Mouse (Mus musculus): ENCODE measurements at regions not wholly inside any gene's neighbourhood (a gene's known extent, or its start where the extent isn't known, plus 50 kb on each side); places are given as distances from the start of the nearest gene placed in this dataset.

DNA sequence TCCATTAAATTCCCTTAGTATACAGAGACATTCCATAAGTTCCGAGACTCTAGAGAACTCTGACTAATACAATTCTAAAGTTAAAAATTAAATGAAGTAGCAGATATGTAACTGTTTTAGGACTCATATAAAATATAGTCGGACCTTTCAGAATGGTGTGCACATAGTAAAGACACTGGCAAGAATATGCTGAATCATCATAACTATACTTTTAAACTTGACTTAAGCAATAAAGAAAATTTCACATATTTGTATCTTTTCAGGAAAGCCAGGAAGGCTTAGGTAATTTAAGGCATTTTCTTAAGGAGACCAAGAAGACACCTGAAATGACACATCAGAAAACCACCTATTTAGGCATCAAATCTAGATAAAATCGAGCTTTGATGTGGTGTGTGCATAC is 156.0 kb upstream of the Rgs1 start:
- TF ChIP-seq HCFC1 (IDR thresholded peaks at IDR 0.05; ENCODE audit: borderline replicate concordance, insufficient read depth, low read length) (no peak), ZC3H11A (IDR thresholded peaks at IDR 0.05; ENCODE audit: borderline replicate concordance, low read depth, low read length) (no peak), CHD2 (IDR thresholded peaks at IDR 0.05; ENCODE audit: low read depth, low read length) (no peak), ZNF384 (IDR thresholded peaks at IDR 0.05; ENCODE audit: low read depth, low read length) (no peak), MAFK (IDR thresholded peaks at IDR 0.05; ENCODE audit: insufficient read depth, low read depth, low read length) (peak; percentile 74; the same call in 1 of the 2 replicates)
